Comparison of ENCODE assay signal across 8 mouse cellular contexts in genomic region chr2:126450937-126451302, GRCm38 (mm10). TPM values are rescaled to one million over a fixed set of nuclear protein-coding genes. Genes with fewer than 3 reads are reported as not detected.
DNase-seq lines count a peak whose midpoint lies in the region; ATAC-seq and TF ChIP-seq lines count a peak whose summit lies in the region.
"Had no signal": no experiment of that assay in that cellular context is flagged by ENCODE, and none has a peak within 500 bp of the region (broad histone marks: within the 10 kb centered on the region; RNA-seq: fewer than 3 reads in every experiment).

No protein-coding gene starts in this region.

- no peaks in the 10 kb centered on the region for H3K9me3 ChIP-seq in heart, embryonic 15.5 days (replicated peaks)
- H3K9me3 ChIP-seq in ES-E14 (ENCODE audit: control insufficient read depth, insufficient read depth, low read depth, low read length): no peaks in the 10 kb centered on the region
- no peaks in the 10 kb centered on the region for H3K9me3 ChIP-seq in hindbrain, embryonic 10.5 days
- no peaks in the 10 kb centered on the region for H3K9me3 ChIP-seq in limb, embryonic 13.5 days

- intact Hi-C loops in left cerebral cortex, postnatal 36 days (cut with DNase I): no loop called here

- no peak for DNase-seq in heart, adult 8-10 months (ENCODE audit: low spot score)
- DNase-seq in ES-E14 (ENCODE audit: low read depth, low spot score): no peak
- DNase-seq in hindbrain, embryonic 10.5 days (ENCODE audit: low spot score): no peak
- no peak for DNase-seq in spleen, adult 18-20 months
- no peak for DNase-seq in left cerebral cortex, postnatal 36 days (ENCODE audit: low spot score in 2 of 2)
- DNase-seq: thymus, adult 2 months had no signal

- 48% methylated on average over 7 of the region's 7 CpGs for WGBS in heart, embryonic 15.5 days
- WGBS in hindbrain, embryonic 10.5 days: 86% methylated on average over 7 of the region's 7 CpGs
- WGBS in limb, embryonic 13.5 days: 68% methylated on average over 7 of the region's 7 CpGs

- H3K36me3 ChIP-seq in heart, embryonic 15.5 days: no peaks in the 10 kb centered on the region
- H3K36me3 ChIP-seq in ES-E14 (ENCODE audit: control insufficient read depth, insufficient read depth, low read length, poor library complexity, severe bottlenecking): no peaks in the 10 kb centered on the region
- H3K36me3 ChIP-seq in hindbrain, embryonic 10.5 days: no peaks in the 10 kb centered on the region
- H3K36me3 ChIP-seq in limb, embryonic 13.5 days: no peaks in the 10 kb centered on the region

- H3K27me3 ChIP-seq in heart, embryonic 15.5 days: no peaks in the 10 kb centered on the region
- H3K27me3 ChIP-seq in hindbrain, embryonic 10.5 days (ENCODE audit: insufficient read depth, poor library complexity, severe bottlenecking): no peaks in the 10 kb centered on the region
- H3K27me3 ChIP-seq in limb, embryonic 13.5 days: no peaks in the 10 kb centered on the region

- in situ Hi-C loops in ES-E14 (cut with MboI; ENCODE audit: low sequenced_read_pairs in 2 of 2, unreplicated experiment in 2 of 2): no loop called here

- H3K27ac ChIP-seq in heart, embryonic 15.5 days: peak overlapping the region; percentile 90
- peak overlapping the region; percentile 1; the same call in 1 of the 2 replicates for H3K27ac ChIP-seq in ES-E14 (ENCODE audit: insufficient read depth, low read depth, low read length, poor library complexity, severe bottlenecking)
- 0 out of 2 replicates have a peak overlapping the region, but pooled peaks have one; percentile 9 for H3K27ac ChIP-seq in hindbrain, embryonic 10.5 days
- peak overlapping the region; percentile 81 for H3K27ac ChIP-seq in limb, embryonic 13.5 days

- no peak overlapping the region for H3K4me3 ChIP-seq in heart, embryonic 15.5 days
- H3K4me3 ChIP-seq in ES-E14 (ENCODE audit: insufficient read depth in 1 of 2, low read depth in 1 of 2, low read length in 2 of 2, poor library complexity in 1 of 2, severe bottlenecking in 1 of 2): no peak overlapping the region
- no peak overlapping the region for H3K4me3 ChIP-seq in hindbrain, embryonic 10.5 days
- no peak overlapping the region for H3K4me3 ChIP-seq in limb, embryonic 13.5 days

- H3K9ac ChIP-seq in heart, embryonic 15.5 days: no peak overlapping the region
- H3K9ac ChIP-seq in ES-E14 (ENCODE audit: insufficient read depth, low read depth, low read length, poor library complexity, severe bottlenecking): no peak overlapping the region
- no peak overlapping the region for H3K9ac ChIP-seq in limb, embryonic 13.5 days

- peak overlapping the region; percentile 25; the same call in 1 of the 2 replicates for H3K4me2 ChIP-seq in heart, embryonic 15.5 days
- H3K4me2 ChIP-seq in limb, embryonic 13.5 days (replicated peaks): peak overlapping the region; percentile 32; the same call in 1 of the 2 replicates

- H3K4me1 ChIP-seq in heart, embryonic 15.5 days (replicated peaks): peaks cover 9% of the 10 kb centered on the region
- no peaks in the 10 kb centered on the region for H3K4me1 ChIP-seq in ES-E14 (ENCODE audit: control insufficient read depth in 2 of 2, insufficient read depth in 2 of 2, low read length in 2 of 2, poor library complexity in 1 of 2)
- peaks cover 15% of the 10 kb centered on the region; the same call in 1 of the 2 replicates for H3K4me1 ChIP-seq in hindbrain, embryonic 10.5 days (replicated peaks)
- peaks cover 14% of the 10 kb centered on the region for H3K4me1 ChIP-seq in limb, embryonic 13.5 days

- no peak for ATAC-seq in heart, embryonic 15.5 days (replicated peaks; ENCODE audit: insufficient number of reproducible peaks, insufficient read depth, low FRiP score, low read depth)
- no peak for ATAC-seq in limb, embryonic 13.5 days (ENCODE audit: low FRiP score, low read depth)

TF ChIP-seq in ES-E14, 5 proteins besides CTCF, POLR2A, EP300 and RAD21:
- TF ChIP-seq MAFK (IDR thresholded peaks at IDR 0.05; ENCODE audit: insufficient read depth, low read depth, low read length): no peak
- TF ChIP-seq CHD2 (IDR thresholded peaks at IDR 0.05; ENCODE audit: low read depth, low read length): no peak
- no peak for TF ChIP-seq ZC3H11A (IDR thresholded peaks at IDR 0.05; ENCODE audit: borderline replicate concordance, low read depth, low read length)
- TF ChIP-seq HCFC1 (IDR thresholded peaks at IDR 0.05; ENCODE audit: borderline replicate concordance, insufficient read depth, low read length): no peak
- TF ChIP-seq ZNF384 (IDR thresholded peaks at IDR 0.05; ENCODE audit: low read depth, low read length): no peak

RNA-seq across cellular contexts. Expression of gene Atp8b4, which starts 49.6 kb away (rescaled TPM):
- polyA plus RNA-seq in heart, embryonic 15.5 days (2015; fragmentation: Nextera tagmentation; extraction: Ambion mirVana): 0.34 and 3.0 TPM in 2 replicates
- total RNA-seq in heart, adult 8-10 months (2022): under 1 TPM; 0.19 to 0.49 (median 0.33) TPM
- total RNA-seq in ES-E14 (2012; rRNA removed): 0.21 and 0.27 TPM in 2 replicates
- polyA plus RNA-seq in hindbrain, embryonic 10.5 days (2016; fragmentation: Nextera tagmentation; extraction: Ambion mirVana): 0.09 and 0.17 TPM in 2 replicates
- polyA plus RNA-seq in limb, embryonic 13.5 days (2015; fragmentation: Nextera tagmentation; extraction: Ambion mirVana): 0.22 and 0.41 TPM in 2 replicates
- not detected for total RNA-seq in left cerebral cortex, postnatal 36 days (2021)

Comparison
In these comparisons a context has a peak if more than half of its experiments do, and no peak if none do; other contexts are left out.
1. H3K27ac ChIP-seq: peak in every context shown above with its lines; median percentile 90 in heart, embryonic 15.5 days; 81 in limb, embryonic 13.5 days; 9 in hindbrain, embryonic 10.5 days; 1 in ES-E14.